Comparison of ENCODE assay signal across 1 mouse cellular context in the genomic region with DNA sequence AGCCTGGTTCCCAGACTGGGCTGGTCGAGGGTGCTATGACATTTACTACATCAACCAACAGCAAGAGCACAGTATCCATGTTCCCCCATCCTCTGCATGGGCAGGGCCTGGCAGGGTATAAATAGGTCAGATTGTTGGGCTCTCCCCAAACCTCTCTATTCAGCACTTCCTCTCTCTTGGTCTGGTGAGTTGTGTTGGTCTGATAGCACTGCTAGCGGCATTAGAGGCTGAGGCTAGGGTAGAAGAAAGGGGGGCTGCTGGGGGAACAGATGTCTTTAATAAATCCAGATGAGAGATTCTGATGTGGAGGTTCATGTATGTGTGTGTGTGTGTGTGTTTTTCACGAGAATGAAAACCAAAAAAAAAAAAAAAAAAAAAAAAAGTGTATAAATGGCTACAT.
TF ChIP-seq lines count a peak whose summit lies in the region.

A gene (plus strand): TSS at position 149 of the 400 bp plus-strand sequence.

TF ChIP-seq in MEL, 35 proteins besides CTCF, POLR2A, EP300 and RAD21 (continued from another document):
- TF ChIP-seq ZC3H11A (IDR thresholded peaks at IDR 0.05; ENCODE audit: low read depth, low read length) = no peak
- peak; percentile 48; the same call in 1 of the 2 replicates for TF ChIP-seq RCOR1 (IDR thresholded peaks at IDR 0.05; ENCODE audit: low read depth, low read length)
- TF ChIP-seq MYC (IDR thresholded peaks at IDR 0.05; ENCODE audit: low read depth, low read length) = no peak
- TF ChIP-seq MAFK (IDR thresholded peaks at IDR 0.05; ENCODE audit: borderline replicate concordance, low read depth, low read length) = peak; percentile 43; the same call in 1 of the 2 replicates
- no peak for TF ChIP-seq CHD1 (IDR thresholded peaks at IDR 0.05; ENCODE audit: low read depth, low read length)
TF ChIP-seq in MEL: peak in this region for 10.
